Mouse (Mus musculus): ENCODE measurements at regions not wholly inside any gene's neighbourhood (a gene's known extent, or its start where the extent isn't known, plus 50 kb on each side); places are given as distances from the start of the nearest gene placed in this dataset.

GRCm38 (mm10) chr10:111767813-111768455 lies 204.5 kb upstream of the Krr1 start:
- TF ChIP-seq MEF2A (IDR thresholded peaks at IDR 0.05; ENCODE audit: extremely low read depth, insufficient replicate concordance, low read depth, low read length, poor library complexity, severe bottlenecking) (no peak), POLR2A (IDR thresholded peaks at IDR 0.05; ENCODE audit: control insufficient read depth in 1 of 2, insufficient read depth in 1 of 2, low read depth in 1 of 2, low read length in 2 of 2, poor library complexity in 1 of 2) (no peak), CTCF (IDR thresholded peaks at IDR 0.05 in 2 of 3, conservative IDR thresholded peaks at IDR 0.05 in 1 of 3; ENCODE audit: control insufficient read depth in 1 of 3, insufficient read depth in 1 of 3, low read depth in 2 of 3, low read length in 3 of 3, poor library complexity in 1 of 3, severe bottlenecking in 1 of 3) (no peak)

All from MEL (cell line).